Mouse (Mus musculus) thymus, adult 2 months (tissue): Measurements from ENCODE around the gene Haghl.

Source experiments
- CTCF ChIP-seq: fragments of 200-500 bp; IDR thresholded peaks from 2 replicates; pipeline ENCODE4 v1.5.1; 2012; ENCODE audit warnings: mild to moderate bottlenecking, control low read depth, low read length, moderate library complexity, borderline replicate concordance; ENCODE audit not compliant: control insufficient read depth, poor library complexity, insufficient read depth; ENCODE audit errors: extremely low read depth
- POLR2A ChIP-seq: fragments of 200-500 bp; IDR thresholded peaks from 2 replicates; pipeline ENCODE4 v1.6.1; 2012; ENCODE audit warnings: mild to moderate bottlenecking, low read length, control low read depth, moderate library complexity; ENCODE audit not compliant: control insufficient read depth, poor library complexity, insufficient read depth; ENCODE audit errors: extremely low read depth

DNA sequence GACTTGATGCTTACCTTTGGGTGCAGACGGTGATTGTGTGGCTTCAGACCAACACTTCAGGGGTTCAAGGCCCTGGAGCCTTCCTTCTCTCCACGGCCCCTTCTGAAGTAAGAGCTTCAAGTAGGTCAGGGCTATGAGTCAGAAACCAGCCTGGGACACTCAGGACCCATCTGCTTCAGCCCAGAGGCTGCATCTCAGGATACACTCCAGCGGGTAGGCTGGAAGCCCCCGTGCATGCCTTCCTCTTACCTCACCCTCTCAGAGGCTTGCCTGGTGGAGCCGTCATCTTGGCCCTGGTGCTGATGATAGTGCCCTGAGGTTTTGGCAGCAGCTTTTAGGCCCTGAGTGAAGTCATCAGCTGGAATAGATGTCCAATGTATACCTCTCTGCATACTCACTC lies 50.2 kb downstream of the Haghl start:
- TF ChIP-seq POLR2A = no peak
- no peak for TF ChIP-seq CTCF
